Mouse (Mus musculus) heart, adult 9 months (tissue): ENCODE data around the gene Rnaseh2a.

ENCODE experiments used
- DNase-seq, 2 experiments: peaks; one replicate each; pipeline ENCODE4 v3.0.0; 2022; ENCODE audit warnings: low spot score in 2 of 2

The Rnaseh2a gene

GRCm38 (mm10) chr8:84967532-84968304 lies 1.8 kb downstream of the Rnaseh2a start:
- no peak for DNase-seq

GRCm38 (mm10) chr8:84966603-84967002 lies 3.0 kb downstream of the Rnaseh2a start:
- no peak for DNase-seq

GRCm38 (mm10) chr8:84965731-84966291 lies 3.8 kb downstream of the Rnaseh2a start:
- DNase-seq: peak; percentile 96 to 97

GRCm38 (mm10) chr8:84963952-84964351 lies 5.6 kb downstream of the Rnaseh2a start:
- DNase-seq: no peak

- DNase-seq: peak in 1 of 2 experiments; percentile 45
These were observed 9.8 kb downstream of the Rnaseh2a start for GRCm38 (mm10) chr8:84959811-84960210.

- DNase-seq: peak in 1 of 2 experiments; percentile 35
These were observed 12.8 kb downstream of the Rnaseh2a start for GRCm38 (mm10) chr8:84956768-84957167.

GRCm38 (mm10) chr8:84952612-84953255 lies 16.8 kb downstream of the Rnaseh2a start:
- peak in 1 of 2 experiments; percentile 37 for DNase-seq

GRCm38 (mm10) chr8:84949753-84950152 lies 19.8 kb downstream of the Rnaseh2a start:
- DNase-seq: no peak

GRCm38 (mm10) chr8:84947241-84947545 lies 22.4 kb downstream of the Rnaseh2a start:
- no peak for DNase-seq

- DNase-seq: no peak
These were observed 22.9 kb downstream of the Rnaseh2a start, which contains the start of gene Rtbdn for GRCm38 (mm10) chr8:84946528-84947240. Rtbdn (plus strand) TSS chr8:84946991.

GRCm38 (mm10) chr8:84945633-84946527 lies 23.7 kb downstream of the Rnaseh2a start:
- DNase-seq: no peak

GRCm38 (mm10) chr8:84945235-84945632 lies 24.3 kb downstream of the Rnaseh2a start:
- DNase-seq: no peak

GRCm38 (mm10) chr8:84944478-84945160 lies 24.9 kb downstream of the Rnaseh2a start:
- DNase-seq: no peak

GRCm38 (mm10) chr8:84943699-84944098 lies 25.9 kb downstream of the Rnaseh2a start:
- no peak for DNase-seq

GRCm38 (mm10) chr8:84937620-84938485 lies 31.7 kb downstream of the Rnaseh2a start:
- DNase-seq: no peak

GRCm38 (mm10) chr8:84936962-84937546 lies 32.5 kb downstream of the Rnaseh2a start, which contains the start of gene Mast1:
Mast1 (minus strand) TSS chr8:84937359.
- no peak for DNase-seq

- DNase-seq: no peak
These were observed 33.3 kb downstream of the Rnaseh2a start for GRCm38 (mm10) chr8:84936041-84936961.

- no peak for DNase-seq
These were observed 34.1 kb downstream of the Rnaseh2a start for GRCm38 (mm10) chr8:84935489-84935888.
